ENCODE assay signal across 26 mouse cellular contexts in genomic region chr9:122035807-122036206, GRCm38 (mm10). TPM values are rescaled to one million over a fixed set of nuclear protein-coding genes. Genes with fewer than 3 reads are reported as not detected.
DNase-seq lines count a peak whose midpoint lies in the region; ATAC-seq and TF ChIP-seq lines count a peak whose summit lies in the region.
"Had no signal": no experiment of that assay in that cellular context is flagged by ENCODE, and none has a peak within 500 bp of the region (broad histone marks: within the 10 kb centered on the region; RNA-seq: fewer than 3 reads in every experiment).

No protein-coding gene starts in this region.

- 0 out of 2 replicates have a peak, but pooled peaks have one; percentile 36 for ATAC-seq in forebrain, embryonic 12.5 days (ENCODE audit: low FRiP score)
- ATAC-seq in forebrain, embryonic 11.5 days (replicated peaks; ENCODE audit: low FRiP score): no peak
- ATAC-seq in midbrain, embryonic 13.5 days: peak; percentile 13; the same call in 1 of the 2 replicates
- ATAC-seq: liver, postnatal 0 days had no signal

- TF ChIP-seq CTCF in layer of hippocampus, adult 2 months (conservative IDR thresholded peaks at IDR 0.05): no peak
- no peak for TF ChIP-seq CTCF in brain, embryonic 14.5 days (IDR thresholded peaks at IDR 0.05; ENCODE audit: borderline replicate concordance, extremely low read depth, insufficient read depth, insufficient read length)

- H3K4me2 ChIP-seq in forebrain, embryonic 12.5 days: no peak overlapping the region
- H3K4me2 ChIP-seq in forebrain, embryonic 11.5 days (ENCODE audit: low read depth, low read length, severe bottlenecking): no peak overlapping the region
- no peak overlapping the region for H3K4me2 ChIP-seq in midbrain, embryonic 13.5 days (replicated peaks)
- H3K4me2 ChIP-seq: embryonic facial prominence, embryonic 13.5 days; neural tube, embryonic 13.5 days; stomach, embryonic 15.5 days had no signal

- H3K9ac ChIP-seq in forebrain, embryonic 12.5 days: no peak overlapping the region
- H3K9ac ChIP-seq in forebrain, embryonic 11.5 days (ENCODE audit: low read length): no peak overlapping the region
- H3K9ac ChIP-seq in midbrain, embryonic 13.5 days (replicated peaks): no peak overlapping the region
- H3K9ac ChIP-seq: embryonic facial prominence, embryonic 13.5 days; liver, postnatal 0 days; neural tube, embryonic 13.5 days; stomach, embryonic 15.5 days had no signal

- H3K9me3 ChIP-seq in forebrain, embryonic 12.5 days: no peaks in the 10 kb centered on the region
- H3K9me3 ChIP-seq in forebrain, embryonic 11.5 days (ENCODE audit: control insufficient read depth, low read length): no peaks in the 10 kb centered on the region
- H3K9me3 ChIP-seq in midbrain, embryonic 13.5 days: no peaks in the 10 kb centered on the region
- H3K9me3 ChIP-seq: embryonic facial prominence, embryonic 13.5 days; limb, embryonic 10.5 days; megakaryocyte, embryonic 14.5 days; neural tube, embryonic 13.5 days; stomach, embryonic 15.5 days had no signal

- H3K4me3 ChIP-seq in forebrain, embryonic 12.5 days (replicated peaks): no peak overlapping the region
- H3K4me3 ChIP-seq in forebrain, embryonic 11.5 days (ENCODE audit: low read depth, low read length): no peak overlapping the region
- H3K4me3 ChIP-seq in layer of hippocampus, adult 2 months: no peak overlapping the region
- H3K4me3 ChIP-seq in midbrain, embryonic 13.5 days (replicated peaks): no peak overlapping the region
- H3K4me3 ChIP-seq: embryonic facial prominence, embryonic 13.5 days; heart, adult 2 months; limb, embryonic 10.5 days; megakaryocyte, embryonic 14.5 days; neural tube, embryonic 13.5 days; stomach, embryonic 15.5 days had no signal

- H3K27ac ChIP-seq in forebrain, embryonic 12.5 days: peak overlapping the region; percentile 21
- H3K27ac ChIP-seq in forebrain, embryonic 11.5 days (ENCODE audit: low read depth, low read length): no peak overlapping the region
- no peak overlapping the region for H3K27ac ChIP-seq in layer of hippocampus, adult 2 months
- peak overlapping the region; percentile 64; the same call in 1 of the 2 replicates for H3K27ac ChIP-seq in midbrain, embryonic 13.5 days
- H3K27ac ChIP-seq: embryonic facial prominence, embryonic 13.5 days; heart, adult 2 months; limb, embryonic 10.5 days; neural tube, embryonic 13.5 days; stomach, embryonic 15.5 days had no signal

- no peaks in the 10 kb centered on the region for H3K27me3 ChIP-seq in forebrain, embryonic 12.5 days
- no peaks in the 10 kb centered on the region for H3K27me3 ChIP-seq in forebrain, embryonic 11.5 days (ENCODE audit: control insufficient read depth, insufficient read depth, low read length)
- no peaks in the 10 kb centered on the region for H3K27me3 ChIP-seq in midbrain, embryonic 13.5 days
- H3K27me3 ChIP-seq: CH12.LX; embryonic facial prominence, embryonic 13.5 days; neural tube, embryonic 13.5 days; stomach, embryonic 15.5 days had no signal

- no peaks in the 10 kb centered on the region for H3K36me3 ChIP-seq in forebrain, embryonic 12.5 days (replicated peaks)
- no peaks in the 10 kb centered on the region for H3K36me3 ChIP-seq in forebrain, embryonic 11.5 days (ENCODE audit: control insufficient read depth, insufficient read depth, low read length)
- H3K36me3 ChIP-seq in midbrain, embryonic 13.5 days: no peaks in the 10 kb centered on the region
- H3K36me3 ChIP-seq: embryonic facial prominence, embryonic 13.5 days; limb, embryonic 10.5 days; neural tube, embryonic 13.5 days; stomach, embryonic 15.5 days had no signal

- H3K4me1 ChIP-seq in forebrain, embryonic 12.5 days: peaks cover 21% of the 10 kb centered on the region
- peaks cover 3% of the 10 kb centered on the region for H3K4me1 ChIP-seq in forebrain, embryonic 11.5 days (replicated peaks; ENCODE audit: control insufficient read depth, insufficient read depth, low read length)
- H3K4me1 ChIP-seq in midbrain, embryonic 13.5 days (replicated peaks): peaks cover 19% of the 10 kb centered on the region
- H3K4me1 ChIP-seq: embryonic facial prominence, embryonic 13.5 days; stomach, embryonic 15.5 days had no signal

- 15% methylated on average over 5 of the region's 5 CpGs for WGBS in forebrain, embryonic 12.5 days
- WGBS in forebrain, embryonic 11.5 days: 32% methylated on average over 5 of the region's 5 CpGs
- WGBS in midbrain, embryonic 13.5 days: 21% methylated on average over 5 of the region's 5 CpGs

- no peak for TF ChIP-seq POLR2A in brain, embryonic 14.5 days (IDR thresholded peaks at IDR 0.05; ENCODE audit: borderline replicate concordance, extremely low read depth, insufficient read depth, insufficient read length, poor library complexity, severe bottlenecking)

- DNase-seq in forebrain, embryonic 11.5 days (ENCODE audit: low spot score): no peak
- DNase-seq in layer of hippocampus, adult 2 months (ENCODE audit: low spot score in 2 of 2): peak; percentile 36 to 55
- no peak for DNase-seq in layer of hippocampus, postnatal 25 days (ENCODE audit: extremely low spot score in 1 of 2, low spot score in 1 of 2)
- peak; percentile 74 for DNase-seq in brain, embryonic 14.5 days (ENCODE audit: low read depth)
- DNase-seq in right cerebral cortex, postnatal 4 days: no peak
- DNase-seq: adrenal gland, postnatal 25 days; cerebellum, postnatal 10 days; gastrocnemius, postnatal 14 days; heart, adult 2 months; heart, postnatal 36 days; kidney, adult 8-10 months; kidney, postnatal 4 days; liver, postnatal 0 days; lung, postnatal 10 days; right cerebral cortex, postnatal 25 days; thymus, adult 18-20 months; thymus, postnatal 4 days had no signal

RNA-seq across cellular contexts. Expression of gene Pomgnt2, which starts 38.9 kb away (rescaled TPM):
- polyA plus RNA-seq in forebrain, embryonic 12.5 days (2016; fragmentation: Nextera tagmentation; extraction: Ambion mirVana): 14.0 and 15.2 TPM in 2 replicates
- polyA plus RNA-seq in forebrain, embryonic 11.5 days (2014; fragmentation: Nextera tagmentation; extraction: Ambion mirVana): 12.9 and 14.6 TPM in 2 replicates
- 10 to 100 TPM; 41.4 to 41.7 TPM for total RNA-seq in layer of hippocampus, adult 2 months (2021)
- 10 to 100 TPM; 38.1 to 40.7 TPM for total RNA-seq in layer of hippocampus, postnatal 25 days (2021)
- polyA plus RNA-seq in brain, embryonic 14.5 days (2012; rRNA removed): 30.2 and 31.9 TPM in 2 replicates
- polyA plus RNA-seq in midbrain, embryonic 13.5 days (2015; fragmentation: Nextera tagmentation; extraction: Ambion mirVana): 20.8 and 23.2 TPM in 2 replicates
- total RNA-seq: CH12.LX, MEL had no signal

Comparison
In these comparisons a context has a peak if more than half of its experiments do, and no peak if none do; other contexts are left out.
1. H3K27ac ChIP-seq: peak in forebrain, embryonic 12.5 days (single experiment) and midbrain, embryonic 13.5 days (single experiment); none in forebrain, embryonic 11.5 days (single experiment) and layer of hippocampus, adult 2 months (single experiment).
2. DNase-seq: peak in layer of hippocampus, adult 2 months (2 of 2) and brain, embryonic 14.5 days (single experiment); none in forebrain, embryonic 11.5 days (single experiment), layer of hippocampus, postnatal 25 days (0 of 2) and right cerebral cortex, postnatal 4 days (single experiment).